Mouse (Mus musculus) forebrain, embryonic 13.5 days (tissue): ENCODE results near the gene Laptm4a. TPM values are rescaled to one million over a fixed set of nuclear protein-coding genes. Genes with fewer than 3 reads are reported as not detected.
A peak's percentile ranks its signal among the peaks of the same experiment; 100 is the strongest.

Source experiments
- ATAC-seq: fragments of 200-750 bp; cut with Nextera tagmentation; 2 replicates; pipeline ENCODE4 v1.8.0; 2017
- H3K27ac ChIP-seq: fragments of 300-500 bp; sonication (generic); 2 replicates; pipeline ENCODE4 v1.5.1; 2015; ENCODE audit warnings: inconsistent platforms, mild to moderate bottlenecking, moderate library complexity
- H3K27me3 ChIP-seq: fragments of 300-500 bp; sonication (generic); 2 replicates; pipeline ENCODE4 v1.6.1; 2015; ENCODE audit warnings: mild to moderate bottlenecking, inconsistent platforms
- H3K36me3 ChIP-seq: fragments of 300-500 bp; sonication (generic); 2 replicates; pipeline ENCODE4 v1.6.1; 2015; ENCODE audit warnings: mild to moderate bottlenecking, inconsistent platforms; ENCODE audit not compliant: poor library complexity, severe bottlenecking
- H3K4me1 ChIP-seq: fragments of 300-500 bp; sonication (generic); 2 replicates; pipeline ENCODE4 v1.6.1; 2015; ENCODE audit warnings: inconsistent platforms
- H3K4me2 ChIP-seq: fragments of 300-500 bp; sonication (generic); 2 replicates; pipeline ENCODE4 v1.6.1; 2015; ENCODE audit warnings: inconsistent platforms, mild to moderate bottlenecking, moderate library complexity
- H3K4me3 ChIP-seq: fragments of 300-500 bp; sonication (generic); 2 replicates; pipeline ENCODE4 v1.5.1; 2015; ENCODE audit warnings: mild to moderate bottlenecking, inconsistent platforms
- H3K9ac ChIP-seq: fragments of 300-500 bp; sonication (generic); 2 replicates; pipeline ENCODE4 v1.6.1; 2015; ENCODE audit warnings: mild to moderate bottlenecking, inconsistent platforms
- H3K9me3 ChIP-seq: fragments of 300-500 bp; sonication (generic); replicated peaks from 2 replicates; pipeline ENCODE4 v1.6.1; 2016; ENCODE audit warnings: inconsistent platforms
- WGBS: fragments of 180-500 bp; shearing (Covaris S2); methylation state at CpG from one replicate; pipeline ENCODE4 v1.1.7; 2015; 5-methylcytosine and 5-hydroxymethylcytosine counted together
- polyA plus RNA-seq: library from polyadenylated mRNA; unstranded; fragments of >200 nt; fragmentation: Nextera tagmentation; extraction: Ambion mirVana; gene quantifications from 2 replicates; pipeline ENCODE4 v1.2.1, GENCODE M21; 2015

Laptm4a gene
- polyA plus RNA-seq, 1 experiment from 2014 or later = 243 TPM

- WGBS = 24% methylated on average over 10 of the region's 10 CpGs
- ATAC-seq = 0 out of 2 replicates have a peak, but pooled peaks have one; percentile 50
- no peaks in the 10 kb centered on the region for H3K27me3 ChIP-seq
- H3K4me2 ChIP-seq = no peak overlapping the region
- H3K36me3 ChIP-seq = no peaks in the 10 kb centered on the region
- no peak overlapping the region for H3K4me3 ChIP-seq
- H3K27ac ChIP-seq = no peak overlapping the region
- no peaks in the 10 kb centered on the region for H3K9me3 ChIP-seq
- H3K4me1 ChIP-seq = peaks cover 14% of the 10 kb centered on the region
- H3K9ac ChIP-seq = no peak overlapping the region
Measured at GRCm38 (mm10) chr12:8889117-8889665, 32.3 kb upstream of the Laptm4a start.

DNA sequence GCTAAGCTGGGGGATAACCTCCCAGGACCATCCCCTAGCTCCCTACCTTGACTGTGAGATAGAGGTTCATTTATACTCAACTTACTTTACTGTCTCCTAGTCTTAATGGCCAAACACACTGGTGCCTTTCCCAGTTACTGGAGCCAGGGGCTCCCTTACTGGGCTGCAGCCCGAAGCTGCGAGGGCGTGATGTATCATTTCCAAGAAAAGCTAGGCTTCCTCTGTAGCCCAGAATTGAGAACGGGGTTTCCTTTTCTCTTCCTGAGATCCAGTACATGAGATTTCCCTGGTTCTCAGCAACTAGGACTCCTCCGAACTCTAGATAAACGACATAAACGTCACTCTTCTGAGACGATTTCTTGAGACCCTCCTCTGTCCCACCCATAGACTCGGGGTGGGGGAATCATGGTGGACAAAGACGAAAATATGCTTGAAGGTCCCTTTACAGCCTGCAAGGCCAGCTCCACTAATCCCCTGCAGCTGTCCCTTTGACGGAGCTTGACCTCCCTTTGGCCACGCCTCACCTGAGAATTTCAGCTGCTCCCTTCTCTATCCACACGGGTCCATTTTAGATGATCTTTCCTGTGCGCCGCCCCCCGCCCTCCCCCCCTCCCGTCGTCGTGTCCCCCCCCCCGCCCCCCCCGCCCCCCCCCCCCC is 28.5 kb upstream of the Laptm4a start:
- Histone ChIP-seq H3K27ac (no peak overlapping the region), H3K27me3 (no peaks in the 10 kb centered on the region), H3K4me2 (no peak overlapping the region), H3K4me1 (no peaks in the 10 kb centered on the region), H3K9me3 (no peaks in the 10 kb centered on the region), H3K4me3 (no peak overlapping the region), H3K9ac (no peak overlapping the region), H3K36me3 (no peaks in the 10 kb centered on the region)
- no peak for ATAC-seq
- 42% methylated on average over 12 of the region's 21 CpGs for WGBS

DNA sequence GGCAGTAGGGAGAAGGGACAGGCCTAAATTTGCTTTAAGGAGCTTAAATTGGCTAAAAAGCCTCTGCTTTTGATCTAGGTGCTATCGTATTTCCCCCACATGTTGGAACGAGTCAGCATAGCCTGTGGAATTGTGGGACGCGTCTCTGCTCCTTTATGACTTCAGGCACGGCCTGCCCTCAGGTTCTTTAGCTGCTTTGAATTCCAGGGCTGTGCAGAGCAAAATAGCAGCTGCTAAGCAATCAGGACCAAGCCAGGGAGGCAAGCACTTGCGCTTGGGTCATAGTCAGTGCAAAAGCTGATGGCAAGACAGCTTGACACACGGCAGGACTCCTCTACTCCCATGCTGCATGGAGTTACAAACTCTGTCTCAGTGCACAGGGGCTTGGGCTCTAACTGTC is 24.3 kb upstream of the Laptm4a start:
- 72% methylated on average over 7 of the region's 7 CpGs for WGBS
- no peak for ATAC-seq
- H3K4me1 ChIP-seq = peaks cover 15% of the 10 kb centered on the region
- H3K9me3 ChIP-seq = no peaks in the 10 kb centered on the region
- no peak overlapping the region for H3K27ac ChIP-seq
- H3K36me3 ChIP-seq = no peaks in the 10 kb centered on the region
- H3K4me3 ChIP-seq = no peak overlapping the region
- no peak overlapping the region for H3K4me2 ChIP-seq
- H3K9ac ChIP-seq = no peak overlapping the region
- H3K27me3 ChIP-seq = no peaks in the 10 kb centered on the region

DNA sequence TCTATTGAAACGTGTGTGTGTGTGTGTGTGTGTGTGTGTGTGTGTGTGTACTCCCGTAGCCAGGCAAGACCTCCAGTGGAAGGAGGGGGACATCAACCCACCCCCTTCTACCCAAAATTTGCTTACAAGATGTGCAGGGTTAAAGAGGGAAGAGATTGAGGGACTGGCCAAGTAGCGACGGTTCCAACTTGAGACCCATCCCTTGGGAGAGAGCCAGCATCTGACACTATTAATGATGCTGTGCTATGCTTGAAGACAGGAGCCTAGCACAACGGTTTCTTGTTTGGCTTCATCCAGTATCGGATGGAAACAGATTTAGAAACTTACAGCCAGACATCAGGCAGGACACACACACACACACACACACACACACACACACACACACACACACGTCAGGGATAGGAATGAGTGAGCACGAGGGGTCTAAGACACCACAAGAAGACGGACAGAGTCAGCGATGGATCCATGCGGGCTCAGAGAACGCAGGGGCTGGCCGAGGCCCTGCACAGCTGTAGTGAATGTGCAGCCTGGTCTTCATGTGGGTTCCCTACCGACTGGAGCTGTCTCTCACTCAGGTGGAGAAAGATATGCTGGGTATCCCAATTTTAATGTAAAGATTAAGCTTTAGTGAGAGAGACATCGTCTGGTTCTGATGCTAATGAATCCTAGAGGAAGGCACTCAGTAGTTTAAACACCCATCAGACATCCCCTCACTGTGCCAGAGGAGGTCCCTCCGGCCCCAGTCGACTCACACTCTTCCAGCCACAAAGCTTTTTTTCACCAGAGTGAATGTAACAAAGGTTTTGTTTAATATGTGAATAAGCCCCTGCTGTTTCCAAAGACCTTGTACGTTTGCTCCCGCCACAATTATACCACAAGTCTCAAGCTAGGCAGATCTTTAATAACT is 22.3 kb upstream of the Laptm4a start:
- Histone ChIP-seq H3K4me1 (peaks cover 15% of the 10 kb centered on the region), H3K9ac (no peak overlapping the region), H3K4me3 (no peak overlapping the region), H3K27me3 (no peaks in the 10 kb centered on the region), H3K36me3 (no peaks in the 10 kb centered on the region), H3K4me2 (no peak overlapping the region), H3K27ac (no peak overlapping the region), H3K9me3 (no peaks in the 10 kb centered on the region)
- peak; percentile 60 for ATAC-seq
- 45% methylated on average over 19 of the region's 19 CpGs for WGBS

DNA sequence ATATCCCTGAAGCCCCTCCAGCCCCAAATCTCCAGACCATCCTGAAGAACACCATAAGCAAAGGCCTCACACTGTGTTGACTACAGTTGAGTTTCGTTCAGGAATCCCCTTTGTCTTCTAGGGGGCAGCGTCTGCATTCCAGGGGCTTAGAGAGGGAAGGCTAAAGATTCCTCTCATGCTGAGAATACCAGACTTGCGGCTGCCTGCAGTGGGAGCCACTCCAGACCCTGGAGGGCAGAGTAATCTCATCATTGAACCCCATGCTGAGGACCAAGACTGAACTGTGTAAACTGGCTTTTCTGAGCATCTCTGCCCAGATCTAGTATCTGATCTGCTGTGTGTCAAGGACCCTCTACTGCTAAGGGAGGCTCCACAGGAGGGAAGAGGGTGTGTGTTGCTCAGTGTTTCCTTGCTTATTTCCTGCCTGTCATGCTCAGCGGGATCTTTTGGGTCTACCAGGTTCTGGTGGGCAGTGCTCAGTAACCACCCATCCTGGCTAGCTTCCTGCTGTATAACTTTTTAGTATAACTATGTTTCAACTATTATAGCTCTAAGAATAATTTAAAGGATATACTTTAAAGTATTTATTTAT is 21.3 kb upstream of the Laptm4a start:
- H3K9ac ChIP-seq = no peak overlapping the region
- no peaks in the 10 kb centered on the region for H3K27me3 ChIP-seq
- 19% methylated on average over 4 of the region's 4 CpGs for WGBS
- no peak overlapping the region for H3K4me3 ChIP-seq
- H3K36me3 ChIP-seq = no peaks in the 10 kb centered on the region
- no peak overlapping the region for H3K4me2 ChIP-seq
- no peak overlapping the region for H3K27ac ChIP-seq
- H3K4me1 ChIP-seq = peaks cover 15% of the 10 kb centered on the region
- no peaks in the 10 kb centered on the region for H3K9me3 ChIP-seq
- ATAC-seq = no peak

DNA sequence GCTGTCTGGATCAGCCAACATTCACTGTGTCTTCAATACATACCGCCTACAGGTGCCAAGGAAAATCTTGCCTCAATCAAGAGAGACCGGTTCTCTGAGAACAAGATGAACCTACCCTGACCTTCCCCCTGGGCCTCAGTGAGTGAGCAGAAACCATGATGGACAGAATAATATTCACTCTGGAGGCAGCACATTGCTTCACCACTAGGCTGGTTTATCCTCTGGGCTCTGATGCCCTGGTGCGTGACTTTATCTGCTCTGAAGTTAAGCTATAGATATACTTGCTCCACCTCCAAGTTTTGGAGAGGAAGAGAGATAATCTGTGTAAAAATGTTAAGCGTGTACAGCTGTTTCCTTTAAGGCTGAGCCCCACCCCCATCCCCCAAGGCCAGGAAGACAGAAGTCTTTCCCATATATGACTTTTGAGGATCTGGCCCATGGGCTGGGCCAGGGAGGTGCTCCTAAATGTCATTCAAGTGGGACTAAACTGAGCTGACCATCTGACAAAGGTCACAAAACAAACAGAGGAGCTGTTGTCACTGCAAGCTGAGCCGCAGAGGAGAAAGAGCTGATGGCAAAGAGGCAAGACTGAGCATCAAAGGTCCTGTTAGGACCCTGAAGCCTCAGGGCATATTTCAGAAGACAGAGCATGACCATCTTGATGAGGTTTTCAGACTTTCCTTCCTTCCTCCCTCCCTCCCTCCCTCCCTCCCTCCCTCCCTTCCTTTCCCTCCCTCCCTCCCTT is 20.4 kb upstream of the Laptm4a start:
- ATAC-seq = no peak
- H3K4me2 ChIP-seq = no peak overlapping the region
- H3K4me3 ChIP-seq = no peak overlapping the region
- no peaks in the 10 kb centered on the region for H3K36me3 ChIP-seq
- no peaks in the 10 kb centered on the region for H3K27me3 ChIP-seq
- H3K4me1 ChIP-seq = peaks cover 15% of the 10 kb centered on the region
- 77% methylated on average over 5 of the region's 5 CpGs for WGBS
- no peak overlapping the region for H3K27ac ChIP-seq
- no peaks in the 10 kb centered on the region for H3K9me3 ChIP-seq
- H3K9ac ChIP-seq = no peak overlapping the region

GRCm38 (mm10) chr12:8901934-8902333 is 19.5 kb upstream of the Laptm4a start:
- ATAC-seq = no peak
- Histone ChIP-seq H3K4me2 (no peak overlapping the region), H3K9me3 (no peaks in the 10 kb centered on the region), H3K4me3 (no peak overlapping the region), H3K27ac (no peak overlapping the region), H3K9ac (no peak overlapping the region), H3K36me3 (no peaks in the 10 kb centered on the region), H3K4me1 (peaks cover 15% of the 10 kb centered on the region), H3K27me3 (no peaks in the 10 kb centered on the region)
- 22% methylated on average over 2 of the region's 2 CpGs for WGBS

- H3K4me1 ChIP-seq = peaks cover 15% of the 10 kb centered on the region
- H3K9me3 ChIP-seq = no peaks in the 10 kb centered on the region
- no peaks in the 10 kb centered on the region for H3K36me3 ChIP-seq
- 27% methylated on average over 3 of the region's 3 CpGs for WGBS
- H3K27ac ChIP-seq = no peak overlapping the region
- no peak for ATAC-seq
- no peak overlapping the region for H3K4me3 ChIP-seq
- H3K27me3 ChIP-seq = no peaks in the 10 kb centered on the region
- no peak overlapping the region for H3K9ac ChIP-seq
- no peak overlapping the region for H3K4me2 ChIP-seq
Measured at GRCm38 (mm10) chr12:8902479-8902878, 19.0 kb upstream of the Laptm4a start.

DNA sequence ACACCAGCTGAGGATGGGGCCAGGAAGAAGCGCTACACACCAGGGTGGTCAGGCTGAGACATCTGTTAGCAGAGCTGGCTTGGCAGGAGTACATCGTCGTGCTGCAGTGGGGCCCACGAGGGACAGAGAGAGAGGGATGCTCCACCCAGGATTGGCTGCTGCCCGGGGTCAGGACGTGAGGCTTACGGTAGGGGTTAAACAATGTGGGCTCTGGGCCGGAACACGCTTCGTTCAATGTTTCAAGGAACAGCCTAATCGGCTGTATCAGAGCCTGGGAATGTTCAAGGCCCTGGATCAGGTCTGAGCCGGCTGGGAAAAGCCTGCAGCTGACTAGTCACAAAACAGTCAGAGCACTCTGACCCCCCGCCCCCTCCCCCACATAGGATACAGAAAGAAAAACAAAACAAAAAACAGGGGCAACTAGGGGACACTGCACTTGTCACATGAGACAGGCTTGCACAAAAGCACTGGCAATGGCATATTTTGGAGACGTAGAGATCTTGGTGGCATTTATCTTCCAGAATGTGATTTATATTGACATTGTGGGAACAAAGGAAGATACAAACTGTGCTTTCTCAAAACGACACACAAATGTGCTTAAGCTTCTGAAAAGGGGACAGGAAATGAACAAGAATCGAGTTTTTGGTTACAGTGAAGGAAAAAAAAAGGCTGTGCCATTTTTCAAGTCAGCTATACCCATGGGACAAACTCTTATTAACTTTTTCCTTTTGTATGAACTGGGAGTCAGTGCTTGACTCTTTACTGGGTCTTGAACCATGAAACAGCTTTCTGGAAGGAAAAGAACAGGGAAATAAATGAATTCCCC is 8.4 kb upstream of the Laptm4a start:
- Histone ChIP-seq H3K27ac (no peak overlapping the region), H3K9ac (peak overlapping the region; percentile 52; the same call in 1 of the 2 replicates), H3K27me3 (no peaks in the 10 kb centered on the region), H3K4me3 (no peak overlapping the region), H3K9me3 (no peaks in the 10 kb centered on the region), H3K4me2 (no peak overlapping the region), H3K4me1 (peaks cover 14% of the 10 kb centered on the region), H3K36me3 (no peaks in the 10 kb centered on the region)
- ATAC-seq = peak; percentile 63
- WGBS = 9% methylated on average over 16 of the region's 16 CpGs

DNA sequence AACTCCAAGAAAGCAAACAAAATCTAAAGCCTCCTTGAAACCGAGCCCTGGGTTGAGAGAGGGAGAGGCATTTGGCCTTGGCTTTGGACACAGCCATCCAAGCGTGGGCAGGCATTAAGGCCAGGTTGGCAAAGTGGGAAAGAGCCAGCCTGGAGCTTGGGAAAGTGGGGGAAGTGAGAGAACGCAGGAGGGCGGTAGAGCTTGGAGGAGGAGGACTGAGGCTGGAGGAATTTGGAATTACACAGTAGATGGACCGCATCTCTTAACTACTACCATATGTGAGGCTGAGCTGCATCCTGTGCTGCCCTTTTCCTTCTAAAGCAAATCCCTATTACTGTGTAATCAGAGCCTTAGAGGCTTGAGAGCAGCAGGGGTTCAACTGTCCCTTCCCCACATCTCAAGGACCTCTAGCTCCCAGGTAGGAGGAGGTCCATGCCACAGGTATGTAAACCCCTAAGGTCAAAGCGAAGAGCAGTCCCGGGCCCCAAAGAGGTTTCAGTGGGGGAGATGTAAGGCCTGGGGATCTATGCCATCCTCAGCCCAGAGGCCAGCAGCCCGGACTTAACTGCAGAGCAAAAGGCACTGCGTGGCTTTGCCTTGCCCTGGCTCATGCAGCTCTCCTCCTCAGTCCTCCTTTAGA is 7.6 kb upstream of the Laptm4a start:
- Histone ChIP-seq H3K9me3 (no peaks in the 10 kb centered on the region), H3K4me3 (no peak overlapping the region), H3K27me3 (no peaks in the 10 kb centered on the region), H3K9ac (no peak overlapping the region), H3K27ac (no peak overlapping the region), H3K4me2 (no peak overlapping the region), H3K36me3 (no peaks in the 10 kb centered on the region), H3K4me1 (peaks cover 14% of the 10 kb centered on the region)
- 75% methylated on average over 9 of the region's 9 CpGs for WGBS
- no peak for ATAC-seq
